Mouse (Mus musculus): ENCODE measurements around the gene G6pc3. TPM values are rescaled to one million over a fixed set of nuclear protein-coding genes. Genes with fewer than 3 reads are reported as not detected.
"Not testable (repeated sequence)": the region's sequence is repeated elsewhere in the genome, so short reads cannot be mapped to it uniquely, and the experiment has no call there.

G6pc3 gene
- polyA plus RNA-seq, 1 experiment = 53.8 TPM

DNA sequence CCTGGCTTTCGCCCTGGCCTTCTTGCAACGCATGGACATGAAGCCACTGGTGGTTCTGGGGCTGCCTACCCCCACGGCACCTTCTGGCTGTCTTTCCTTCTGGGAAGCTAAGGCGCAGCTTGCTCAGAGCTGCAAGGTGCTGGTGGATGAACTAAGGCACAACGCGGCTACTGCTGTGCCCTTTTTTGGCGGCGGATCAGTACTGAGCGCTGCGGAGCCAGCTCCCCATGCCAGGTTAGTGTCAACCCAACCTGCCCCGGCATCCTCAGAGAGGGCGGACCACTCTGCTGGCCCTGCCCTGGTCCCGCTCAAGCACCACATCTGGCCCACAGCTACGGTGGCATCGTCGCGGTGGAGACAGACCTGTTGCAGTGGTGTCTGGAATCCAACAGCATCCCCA lies 42.9 kb upstream of the G6pc3 start:
- 4% methylated on average over 17 of the region's 17 CpGs for WGBS
- H3K4me1 ChIP-seq (ENCODE audit: control insufficient read depth, insufficient read depth, insufficient read length, low read length) = peaks cover 18% of the 10 kb centered on the region
- H3K4me3 ChIP-seq (ENCODE audit: low read depth, low read length) = peak overlapping the region; percentile 85

DNA sequence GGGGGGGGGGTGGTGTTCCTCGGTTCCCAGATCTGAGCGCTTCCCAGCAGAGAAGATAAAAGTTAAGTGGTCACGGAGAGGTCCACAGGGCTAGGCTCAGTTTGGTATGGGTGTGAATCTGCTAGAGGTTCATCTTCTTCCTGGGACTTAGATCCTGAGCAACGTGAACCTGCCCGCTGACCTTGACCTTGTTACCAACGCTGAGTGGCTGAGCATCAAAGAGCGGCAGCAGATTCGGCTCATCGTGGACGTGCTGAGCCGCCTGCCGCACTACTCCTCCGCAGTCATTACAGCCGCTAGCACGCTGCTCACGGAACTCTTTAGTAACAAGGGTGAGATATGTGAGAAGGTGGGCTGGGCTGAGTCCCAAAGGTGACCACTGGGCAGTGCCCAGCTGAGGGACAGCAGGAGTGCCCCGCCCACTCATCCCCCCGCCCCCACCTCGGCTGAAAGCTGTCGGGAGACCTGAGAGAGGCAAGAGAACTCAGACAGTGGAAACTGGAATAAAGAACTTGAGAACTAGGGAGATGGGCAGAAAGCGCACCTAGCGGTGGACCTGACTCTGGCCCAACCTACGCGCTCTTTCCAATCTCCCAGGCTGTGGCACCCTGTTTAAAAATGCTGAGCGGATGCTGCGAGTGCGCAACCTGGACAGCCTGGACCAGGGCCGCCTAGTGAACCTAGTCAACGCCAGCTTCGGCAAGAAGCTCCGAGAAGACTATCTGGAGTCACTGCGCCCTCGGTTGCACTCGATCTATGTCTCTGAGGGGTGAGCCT lies 42.0 kb upstream of the G6pc3 start:
- Histone ChIP-seq H3K36me3 (ENCODE audit: control insufficient read depth, insufficient read depth, low read length) (peaks cover 38% of the 10 kb centered on the region), H3K27ac (ENCODE audit: insufficient read depth, low read depth, low read length) (no peak overlapping the region), H3K27me3 (ENCODE audit: control insufficient read depth, insufficient read depth, low read length) (no peaks in the 10 kb centered on the region; the same call in 1 of the 2 replicates), H3K4me3 (ENCODE audit: low read depth, low read length) (peak overlapping the region; percentile 85), H3K4me1 (ENCODE audit: control insufficient read depth, insufficient read depth, insufficient read length, low read length) (peaks cover 18% of the 10 kb centered on the region)
- 61% methylated on average over 34 of the region's 34 CpGs for WGBS
- TF ChIP-seq CTCF (IDR thresholded peaks at IDR 0.05; ENCODE audit: extremely low read depth, insufficient read length, insufficient replicate concordance, low read depth, low read length) = no peak
- TF ChIP-seq POLR2A (IDR thresholded peaks at IDR 0.05; ENCODE audit: low read depth, low read length) = no peak

More for the DNA sequence above, 42.9 kb upstream of the G6pc3 start:
- peaks cover 34% of the 10 kb centered on the region for H3K36me3 ChIP-seq (ENCODE audit: control insufficient read depth, insufficient read depth, low read length)
- H3K27me3 ChIP-seq (ENCODE audit: control insufficient read depth, insufficient read depth, low read length) = no peaks in the 10 kb centered on the region; the same call in 1 of the 2 replicates
- TF ChIP-seq CTCF (IDR thresholded peaks at IDR 0.05; ENCODE audit: extremely low read depth, insufficient read length, insufficient replicate concordance, low read depth, low read length) (no peak), POLR2A (IDR thresholded peaks at IDR 0.05; ENCODE audit: low read depth, low read length) (no peak)
- H3K27ac ChIP-seq (ENCODE audit: insufficient read depth, low read depth, low read length) = peak overlapping the region; percentile 26

DNA sequence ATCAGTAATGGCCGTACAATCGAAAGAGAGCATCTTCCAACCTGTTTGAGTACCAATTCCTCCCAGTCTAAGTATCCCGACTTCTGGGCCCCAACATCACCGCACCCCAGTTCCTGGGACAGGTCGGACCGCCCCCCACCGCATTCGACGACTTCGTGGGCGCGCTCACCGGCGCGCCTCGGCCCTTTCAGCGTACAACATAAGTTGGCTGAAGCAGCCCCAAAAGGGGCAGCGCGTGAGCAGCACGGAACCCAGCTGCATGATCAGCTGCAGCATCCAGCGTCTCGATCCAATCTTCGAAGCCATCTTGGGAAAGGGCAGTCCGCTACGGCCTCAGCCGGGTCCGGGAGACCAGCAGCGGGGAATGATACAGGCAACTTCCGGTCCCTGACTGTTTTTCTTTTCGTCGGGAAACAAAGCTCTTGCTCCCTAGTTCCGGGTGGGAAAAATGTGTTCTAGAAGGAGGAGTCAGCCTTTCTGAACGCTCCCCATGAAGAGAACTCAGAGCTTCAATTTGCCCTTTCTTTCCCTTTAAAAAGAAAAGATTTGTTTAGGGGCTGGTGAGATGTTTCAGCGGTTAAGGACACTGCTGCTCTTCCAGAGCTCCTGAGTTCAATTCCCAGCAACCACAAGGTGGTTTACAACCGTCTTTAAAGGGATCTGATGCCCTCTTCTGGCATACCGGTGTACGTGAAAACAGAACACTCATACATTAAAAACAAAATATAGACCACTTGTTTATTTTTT lies 33.2 kb upstream of the G6pc3 start, which contains the start of gene Tmem101:
TSS of gene Tmem101 (minus strand) at position 366 of the 747 bp plus-strand sequence.
- under 1% methylated on average over 37 of the region's 37 CpGs for WGBS
- Histone ChIP-seq H3K36me3 (ENCODE audit: control insufficient read depth, insufficient read depth, low read length) (peaks cover 24% of the 10 kb centered on the region), H3K27me3 (ENCODE audit: control insufficient read depth, insufficient read depth, low read length) (no peaks in the 10 kb centered on the region), H3K4me1 (ENCODE audit: control insufficient read depth, insufficient read depth, insufficient read length, low read length) (peaks cover 4% of the 10 kb centered on the region; the same call in 1 of the 2 replicates), H3K27ac (ENCODE audit: insufficient read depth, low read depth, low read length) (no peak within 1 kb of the TSS), H3K4me3 (ENCODE audit: low read depth, low read length) (peak within 1 kb of the TSS; percentile 90)
- TF ChIP-seq POLR2A (IDR thresholded peaks at IDR 0.05; ENCODE audit: low read depth, low read length) (peak; percentile 29; the same call in 1 of the 2 replicates), CTCF (IDR thresholded peaks at IDR 0.05; ENCODE audit: extremely low read depth, insufficient read length, insufficient replicate concordance, low read depth, low read length) (no peak)

DNA sequence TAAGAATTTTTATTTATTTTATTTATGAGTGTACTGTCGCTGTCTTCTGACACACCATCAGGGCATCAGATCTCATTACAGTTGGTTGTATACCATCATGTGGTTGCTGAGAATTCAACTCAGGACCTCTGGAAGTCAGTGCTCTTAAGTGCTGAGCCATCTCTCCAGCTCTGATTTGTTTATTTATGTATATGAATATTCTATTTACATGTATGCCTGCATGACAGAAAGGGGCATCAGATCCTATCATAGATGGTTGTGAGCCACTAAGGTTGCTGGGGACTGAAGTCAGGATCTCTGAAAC lies 32.7 kb upstream of the G6pc3 start:
- 20% methylated on average over 1 of the region's 1 CpGs for WGBS
- H3K4me1 ChIP-seq (ENCODE audit: control insufficient read depth, insufficient read depth, insufficient read length, low read length) = peaks cover 4% of the 10 kb centered on the region; the same call in 1 of the 2 replicates

GRCm38 (mm10) chr11:102158024-102158423 lies 31.4 kb upstream of the G6pc3 start:
- WGBS = 78% methylated on average over 2 of the region's 2 CpGs
- H3K4me3 ChIP-seq (ENCODE audit: low read depth, low read length); H3K27me3 ChIP-seq (ENCODE audit: control insufficient read depth, insufficient read depth, low read length): not testable (repeated sequence)

More for the DNA sequence above, 32.7 kb upstream of the G6pc3 start:
- TF ChIP-seq CTCF (IDR thresholded peaks at IDR 0.05; ENCODE audit: extremely low read depth, insufficient read length, insufficient replicate concordance, low read depth, low read length) (no peak), POLR2A (IDR thresholded peaks at IDR 0.05; ENCODE audit: low read depth, low read length) (no peak)
- Histone ChIP-seq H3K27me3 (ENCODE audit: control insufficient read depth, insufficient read depth, low read length) (no peaks in the 10 kb centered on the region), H3K4me3 (ENCODE audit: low read depth, low read length) (no peak overlapping the region), H3K36me3 (ENCODE audit: control insufficient read depth, insufficient read depth, low read length) (peaks cover 19% of the 10 kb centered on the region), H3K27ac (ENCODE audit: insufficient read depth, low read depth, low read length) (no peak overlapping the region)

GRCm38 (mm10) chr11:102159781-102160180 lies 29.6 kb upstream of the G6pc3 start:
- Histone ChIP-seq H3K4me1 (ENCODE audit: control insufficient read depth, insufficient read depth, insufficient read length, low read length) (peaks cover 4% of the 10 kb centered on the region; the same call in 1 of the 2 replicates), H3K27me3 (ENCODE audit: control insufficient read depth, insufficient read depth, low read length) (no peaks in the 10 kb centered on the region), H3K4me3 (ENCODE audit: low read depth, low read length) (no peak overlapping the region), H3K27ac (ENCODE audit: insufficient read depth, low read depth, low read length) (no peak overlapping the region), H3K36me3 (ENCODE audit: control insufficient read depth, insufficient read depth, low read length) (peaks cover 23% of the 10 kb centered on the region)
- 58% methylated on average over 5 of the region's 5 CpGs for WGBS
- TF ChIP-seq POLR2A (IDR thresholded peaks at IDR 0.05; ENCODE audit: low read depth, low read length) = no peak
- TF ChIP-seq CTCF (IDR thresholded peaks at IDR 0.05; ENCODE audit: extremely low read depth, insufficient read length, insufficient replicate concordance, low read depth, low read length) = no peak

More at GRCm38 (mm10) chr11:102158024-102158423, 31.4 kb upstream of the G6pc3 start:
- not testable (repeated sequence) for H3K4me1 ChIP-seq (ENCODE audit: control insufficient read depth, insufficient read depth, insufficient read length, low read length); H3K27ac ChIP-seq (ENCODE audit: insufficient read depth, low read depth, low read length)
- peaks cover 21% of the 10 kb centered on the region for H3K36me3 ChIP-seq (ENCODE audit: control insufficient read depth, insufficient read depth, low read length)
